Mouse (Mus musculus): ENCODE measurements around the gene Fam189b. TPM values are rescaled to one million over a fixed set of nuclear protein-coding genes. Genes with fewer than 3 reads are reported as not detected.

Gene Fam189b
- total and polyA plus RNA-seq, 3 experiments = 1.1 to 8.4 (median 2.2) TPM

- dilution Hi-C loops (cut with MboI; ENCODE audit: extremely low pct_ligation_motif_present, extremely low pct_unique_long_range_greater_than_20kb, low sequenced_read_pairs) (no loop called here), in situ Hi-C loops (cut with MboI; ENCODE audit: low pct_ligation_motif_present, low pct_unique_long_range_greater_than_20kb, low sequenced_read_pairs) (loop anchor here (5.0 kb wide), 1 partner anchor 34 kb away; no protein-coding TSS in a partner anchor)
- H3K4me2 ChIP-seq (ENCODE audit: insufficient read depth, low read depth, poor library complexity, severe bottlenecking) = no peak overlapping the region
- peaks cover 14% of the 10 kb centered on the region for H3K79me2 ChIP-seq (replicated peaks; ENCODE audit: control insufficient read depth, extremely low read depth, insufficient read depth, poor library complexity, severe bottlenecking)
- peaks cover 71 to 90% of the 10 kb centered on the region in 2 experiments for H3K36me3 ChIP-seq (replicated peaks in 1 of 2; ENCODE audit: control insufficient read depth in 1 of 2, insufficient read depth in 1 of 2, low read length in 1 of 2)
- no peak for DNase-seq (ENCODE audit: extremely low read depth)
- peaks cover 8 to 31% of the 10 kb centered on the region in 2 experiments for H3K4me1 ChIP-seq (ENCODE audit: control insufficient read depth in 1 of 2, insufficient read depth in 2 of 2)
- no peak overlapping the region for H3K4me3 ChIP-seq (replicated peaks in 1 of 3; ENCODE audit: low read depth in 2 of 3, low read length in 2 of 3, poor library complexity in 1 of 3)
- H3K9me3 ChIP-seq (replicated peaks; ENCODE audit: low read length) = no peaks in the 10 kb centered on the region
- no peak overlapping the region for H3K9ac ChIP-seq (ENCODE audit: insufficient read depth, low read depth)
- H3K27me3 ChIP-seq (replicated peaks) = no peaks in the 10 kb centered on the region
- H3K27ac ChIP-seq (ENCODE audit: insufficient read depth, low read depth) = no peak overlapping the region
- no peak for TF ChIP-seq TCF12 (IDR thresholded peaks at IDR 0.05; ENCODE audit: low read depth, low read length)
- no peak for TF ChIP-seq MAZ (IDR thresholded peaks at IDR 0.05; ENCODE audit: low read depth, low read length)
- no peak for TF ChIP-seq MAX (IDR thresholded peaks at IDR 0.05; ENCODE audit: low read length)
- TF ChIP-seq KAT2A (IDR thresholded peaks at IDR 0.05; ENCODE audit: insufficient replicate concordance, low read length) = no peak
- no peak for TF ChIP-seq ZKSCAN1 (IDR thresholded peaks at IDR 0.05; ENCODE audit: borderline replicate concordance, low read depth, low read length)
- TF ChIP-seq CHD2 (IDR thresholded peaks at IDR 0.05; ENCODE audit: low read length) = no peak
Measured at GRCm38 (mm10) chr3:89208736-89209135, 25.8 kb downstream of the Fam189b start.

DNA sequence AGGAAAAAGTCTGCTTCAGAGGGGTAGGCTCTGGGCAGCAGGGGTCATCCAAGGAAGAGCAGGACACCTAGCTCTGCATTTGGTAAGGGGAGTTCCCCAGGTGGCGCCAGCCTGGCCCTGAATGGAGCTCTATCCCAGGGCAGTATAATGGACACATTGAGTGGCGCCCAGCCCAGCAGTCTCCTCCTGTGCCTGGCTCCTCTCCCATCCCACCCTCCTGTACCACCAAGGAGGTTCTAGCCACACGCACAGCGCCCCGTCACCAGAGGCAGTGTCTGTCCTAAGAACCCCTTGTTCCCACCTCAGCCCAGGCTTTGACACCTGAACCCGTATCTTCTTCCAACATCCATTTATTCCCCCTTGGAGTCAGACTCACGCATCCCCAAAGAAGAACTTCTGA is 26.8 kb downstream of the Fam189b start:
- Histone ChIP-seq H3K79me2 (replicated peaks; ENCODE audit: control insufficient read depth, extremely low read depth, insufficient read depth, poor library complexity, severe bottlenecking) (peaks cover 14% of the 10 kb centered on the region), H3K4me1 (ENCODE audit: control insufficient read depth in 1 of 2, insufficient read depth in 2 of 2) (peaks cover 5 to 30% of the 10 kb centered on the region in 2 experiments; a peak in 3 of 4 replicates), H3K9me3 (replicated peaks; ENCODE audit: low read length) (no peaks in the 10 kb centered on the region), H3K36me3 (replicated peaks in 1 of 2; ENCODE audit: control insufficient read depth in 1 of 2, insufficient read depth in 1 of 2, low read length in 1 of 2) (peaks cover 63 to 80% of the 10 kb centered on the region in 2 experiments), H3K9ac (ENCODE audit: insufficient read depth, low read depth) (no peak overlapping the region), H3K27me3 (replicated peaks) (no peaks in the 10 kb centered on the region), H3K4me2 (ENCODE audit: insufficient read depth, low read depth, poor library complexity, severe bottlenecking) (no peak overlapping the region), H3K27ac (ENCODE audit: insufficient read depth, low read depth) (no peak overlapping the region), H3K4me3 (replicated peaks in 1 of 3; ENCODE audit: low read depth in 2 of 3, low read length in 2 of 3, poor library complexity in 1 of 3) (no peak overlapping the region)
- no peak for DNase-seq (ENCODE audit: extremely low read depth)
- dilution Hi-C loops (cut with MboI; ENCODE audit: extremely low pct_ligation_motif_present, extremely low pct_unique_long_range_greater_than_20kb, low sequenced_read_pairs) = no loop called here
- in situ Hi-C loops (cut with MboI; ENCODE audit: low pct_ligation_motif_present, low pct_unique_long_range_greater_than_20kb, low sequenced_read_pairs) = loop anchor here (5.0 kb wide), 1 partner anchor 33 kb away; no protein-coding TSS in a partner anchor
- TF ChIP-seq ETS1 (conservative IDR thresholded peaks at IDR 0.05; ENCODE audit: low read depth, low read length) (no peak), ZMIZ1 (IDR thresholded peaks at IDR 0.05; ENCODE audit: low read depth, low read length) (no peak), CHD2 (IDR thresholded peaks at IDR 0.05; ENCODE audit: low read length) (no peak), TCF12 (IDR thresholded peaks at IDR 0.05; ENCODE audit: low read depth, low read length) (no peak), USF2 (conservative IDR thresholded peaks at IDR 0.05; ENCODE audit: low read depth, low read length) (no peak), KAT2A (IDR thresholded peaks at IDR 0.05; ENCODE audit: insufficient replicate concordance, low read length) (no peak), SMC3 (IDR thresholded peaks at IDR 0.05; ENCODE audit: low read depth, low read length) (no peak), JUND (conservative IDR thresholded peaks at IDR 0.05; ENCODE audit: low read depth, low read length) (no peak), NELFE (IDR thresholded peaks at IDR 0.05; ENCODE audit: low read depth, low read length) (no peak), ELF1 (IDR thresholded peaks at IDR 0.05; ENCODE audit: low read depth, low read length) (no peak)

DNA sequence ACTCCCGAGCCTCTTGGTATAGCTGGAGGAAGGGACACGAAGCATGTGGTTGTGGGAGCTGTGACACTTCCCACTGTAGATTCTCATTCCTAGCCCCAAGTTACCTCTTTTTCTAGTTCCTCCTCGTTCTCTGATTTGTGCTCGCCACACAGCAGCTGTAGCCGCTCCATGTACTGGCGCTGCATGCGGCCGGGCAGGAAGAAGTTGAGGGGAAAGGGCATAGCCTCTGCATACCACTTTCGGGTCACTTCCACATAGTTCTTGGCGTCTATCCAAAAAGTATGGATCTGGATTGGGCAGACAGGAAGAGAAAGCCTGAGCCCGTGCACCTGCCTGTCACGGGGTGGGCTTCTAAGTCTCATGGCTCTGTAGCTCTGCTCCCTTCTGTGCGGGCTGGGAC is 27.2 kb downstream of the Fam189b start:
- H3K4me3 ChIP-seq (replicated peaks in 1 of 3; ENCODE audit: low read depth in 2 of 3, low read length in 2 of 3, poor library complexity in 1 of 3) = no peak overlapping the region
- peaks cover 60 to 76% of the 10 kb centered on the region in 2 experiments for H3K36me3 ChIP-seq (replicated peaks in 1 of 2; ENCODE audit: control insufficient read depth in 1 of 2, insufficient read depth in 1 of 2, low read length in 1 of 2)
- no peak for DNase-seq (ENCODE audit: extremely low read depth)
- TF ChIP-seq CHD1 (IDR thresholded peaks at IDR 0.05; ENCODE audit: low read depth, low read length) (no peak), CTCF (conservative IDR thresholded peaks at IDR 0.05 in 1 of 2, IDR thresholded peaks at IDR 0.05 in 1 of 2; ENCODE audit: low read depth in 2 of 2, low read length in 2 of 2) (no peak), ZC3H11A (IDR thresholded peaks at IDR 0.05; ENCODE audit: low read depth, low read length) (no peak), RAD21 (IDR thresholded peaks at IDR 0.05; ENCODE audit: low read depth, low read length) (no peak), E2F4 (IDR thresholded peaks at IDR 0.05; ENCODE audit: insufficient replicate concordance, low read depth, low read length) (no peak), POLR2AphosphoS2 (IDR thresholded peaks at IDR 0.05; ENCODE audit: low read depth, low read length) (no peak), ETS1 (conservative IDR thresholded peaks at IDR 0.05; ENCODE audit: low read depth, low read length) (no peak), EP300 (IDR thresholded peaks at IDR 0.05; ENCODE audit: low read length) (no peak), NRF1 (IDR thresholded peaks at IDR 0.05; ENCODE audit: low read depth, low read length) (no peak), SMC3 (IDR thresholded peaks at IDR 0.05; ENCODE audit: low read depth, low read length) (no peak), BHLHE40 (IDR thresholded peaks at IDR 0.05; ENCODE audit: low read depth, low read length) (no peak)
- in situ Hi-C loops (cut with MboI; ENCODE audit: low pct_ligation_motif_present, low pct_unique_long_range_greater_than_20kb, low sequenced_read_pairs) = no loop called here
- peaks cover 5 to 33% of the 10 kb centered on the region in 2 experiments; a peak in 3 of 4 replicates for H3K4me1 ChIP-seq (ENCODE audit: control insufficient read depth in 1 of 2, insufficient read depth in 2 of 2)
- H3K4me2 ChIP-seq (ENCODE audit: insufficient read depth, low read depth, poor library complexity, severe bottlenecking) = no peak overlapping the region
- no peak overlapping the region for H3K9ac ChIP-seq (ENCODE audit: insufficient read depth, low read depth)
- no peaks in the 10 kb centered on the region for H3K27me3 ChIP-seq (replicated peaks)
- no peaks in the 10 kb centered on the region for H3K9me3 ChIP-seq (replicated peaks; ENCODE audit: low read length)
- no peak overlapping the region for H3K27ac ChIP-seq (ENCODE audit: insufficient read depth, low read depth)
- peaks cover 14% of the 10 kb centered on the region for H3K79me2 ChIP-seq (replicated peaks; ENCODE audit: control insufficient read depth, extremely low read depth, insufficient read depth, poor library complexity, severe bottlenecking)
- dilution Hi-C loops (cut with MboI; ENCODE audit: extremely low pct_ligation_motif_present, extremely low pct_unique_long_range_greater_than_20kb, low sequenced_read_pairs) = no loop called here
